Mouse (Mus musculus) heart, postnatal 0 days (tissue): ENCODE measurements around the gene Oit1.

Experiments
- CTCF ChIP-seq: IDR thresholded peaks from 2 replicates; pipeline ENCODE4 v1.5.1; 2016; ENCODE audit warnings: antibody characterized with exemption, control low read depth, low read depth
- EP300 ChIP-seq: IDR thresholded peaks from 2 replicates; pipeline ENCODE4 v1.6.1; 2016; ENCODE audit warnings: antibody characterized with exemption, low read depth

- TF ChIP-seq CTCF = no peak
- no peak for TF ChIP-seq EP300
Measured at GRCm38 (mm10) chr14:8332314-8333252, 46.0 kb downstream of the Oit1 start.
